Mouse (Mus musculus): ENCODE results near the gene Gipc1.
A peak's percentile ranks its signal among the peaks of the same experiment; 100 is the strongest.

The Gipc1 gene

DNA sequence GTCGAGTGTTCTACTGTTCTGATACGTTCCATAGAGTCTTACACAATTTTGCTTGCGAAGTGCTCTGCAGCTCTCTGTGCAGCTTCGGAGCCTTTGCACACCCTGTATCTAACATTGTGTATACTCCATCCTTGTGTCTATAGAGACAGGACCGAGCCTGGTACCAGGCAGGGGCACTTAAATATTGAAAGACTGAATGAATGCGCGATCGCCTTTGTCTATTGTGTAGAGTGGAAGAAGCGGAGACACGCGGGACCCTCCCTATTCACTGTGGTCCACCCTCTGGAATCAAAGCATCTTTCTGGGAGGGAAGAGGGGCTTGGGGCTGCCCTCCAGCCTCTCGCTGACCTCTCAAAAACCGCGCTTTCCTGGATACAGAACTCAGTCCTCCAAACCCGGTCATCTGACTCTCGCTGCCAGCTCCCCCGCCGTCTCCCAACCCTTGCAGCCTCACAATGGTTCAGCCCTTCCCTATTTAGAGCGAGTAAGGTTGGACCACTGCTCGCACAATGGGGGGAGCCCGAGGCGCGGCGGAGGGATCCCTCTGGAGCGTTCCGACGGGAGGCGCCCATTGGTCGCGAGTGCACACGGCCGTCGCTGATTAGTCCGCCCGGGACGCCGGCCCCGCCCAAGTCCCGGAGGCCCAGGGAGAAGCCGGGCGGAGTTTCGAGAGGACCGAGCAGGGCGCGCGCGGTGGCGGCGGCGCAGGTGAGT is at the start of gene Gipc1:
Gene Gipc1 (plus strand): TSS at position 648 of the 714 bp plus-strand sequence.
- peak; percentile 98 for DNase-seq (ENCODE audit: low read depth)

DNA sequence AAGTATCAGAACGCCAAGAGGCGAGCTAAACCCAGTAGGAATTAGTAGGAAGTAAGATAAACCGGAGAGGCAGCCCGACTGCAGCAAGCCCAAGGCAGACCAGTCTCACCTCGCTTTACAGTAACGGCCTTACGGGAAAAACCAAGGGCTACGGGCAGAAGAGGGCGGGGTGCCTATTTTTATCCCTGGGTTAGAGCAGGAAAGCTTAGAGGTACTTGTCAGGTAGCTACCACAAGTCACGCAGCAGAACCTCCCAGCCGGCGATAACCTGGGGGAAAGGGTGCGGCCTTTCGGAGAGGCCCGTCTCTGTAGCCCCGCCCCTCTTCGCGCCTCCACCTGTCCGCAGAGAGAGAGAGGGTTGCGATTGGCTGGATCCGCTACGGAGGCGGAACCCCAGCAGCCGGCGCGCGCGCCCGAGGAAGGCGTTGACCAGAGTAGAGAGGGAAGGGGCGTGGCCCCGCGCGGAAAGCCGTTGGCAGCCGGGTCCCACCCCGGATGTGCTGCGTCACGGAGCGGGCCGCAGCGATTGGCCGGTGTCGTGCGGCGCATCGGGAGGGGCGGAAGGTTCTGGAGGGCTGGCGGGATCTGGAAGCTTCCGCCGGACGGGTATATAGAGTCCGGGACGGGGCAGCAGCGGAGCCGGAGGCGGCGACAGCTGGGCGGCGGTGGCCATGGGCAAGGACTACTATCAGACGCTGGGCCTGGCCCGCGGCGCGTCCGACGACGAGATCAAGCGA is 44.6 kb upstream of the Gipc1 start, which contains the start of the genes Tecr and Dnajb1:
Gene Tecr (minus strand): TSS at position 311 of the 737 bp plus-strand sequence.
Gene Dnajb1 (plus strand): TSS at position 533 of the 737 bp plus-strand sequence.
- peak; percentile 100 for DNase-seq (ENCODE audit: low read depth)

DNA sequence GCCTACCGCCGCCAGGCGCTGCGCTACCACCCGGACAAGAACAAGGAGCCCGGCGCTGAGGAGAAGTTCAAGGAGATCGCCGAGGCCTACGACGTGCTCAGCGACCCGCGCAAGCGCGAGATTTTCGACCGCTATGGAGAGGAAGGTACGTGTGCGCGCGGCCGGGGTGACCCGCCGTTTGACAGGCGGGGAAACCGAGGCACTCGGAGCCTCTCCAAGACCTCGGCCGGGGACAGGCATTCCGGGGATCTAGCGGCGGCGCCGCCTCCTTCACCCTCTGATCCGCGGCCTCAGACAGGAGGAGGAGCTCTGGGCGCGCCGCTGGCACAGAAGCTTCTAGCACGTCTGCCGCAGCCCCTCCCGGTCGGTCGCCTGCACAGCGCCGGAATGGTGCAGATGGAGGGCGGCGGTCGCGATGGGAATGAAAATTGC is 44.1 kb upstream of the Gipc1 start:
- peak; percentile 87 for DNase-seq (ENCODE audit: low read depth)

DNA sequence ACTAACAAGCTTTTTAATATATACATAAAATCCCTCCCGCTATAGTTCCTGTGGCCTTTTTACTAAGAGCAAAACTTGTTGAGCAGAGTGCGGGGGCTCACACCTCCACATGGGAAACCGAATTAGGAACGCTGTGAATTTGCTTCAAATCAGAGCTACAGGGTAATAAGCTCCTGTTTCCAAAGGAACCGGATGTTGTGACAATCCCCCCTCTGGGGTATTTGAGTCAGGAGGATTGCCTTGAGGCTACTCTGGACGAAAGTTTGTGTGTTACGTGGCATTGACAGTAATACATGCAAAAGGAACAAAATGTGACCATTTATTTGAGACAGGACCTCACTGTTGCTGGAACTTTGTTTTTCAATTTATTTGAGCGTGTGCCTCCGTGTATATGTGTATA is 43.4 kb upstream of the Gipc1 start:
- DNase-seq (ENCODE audit: low read depth): no peak

DNA sequence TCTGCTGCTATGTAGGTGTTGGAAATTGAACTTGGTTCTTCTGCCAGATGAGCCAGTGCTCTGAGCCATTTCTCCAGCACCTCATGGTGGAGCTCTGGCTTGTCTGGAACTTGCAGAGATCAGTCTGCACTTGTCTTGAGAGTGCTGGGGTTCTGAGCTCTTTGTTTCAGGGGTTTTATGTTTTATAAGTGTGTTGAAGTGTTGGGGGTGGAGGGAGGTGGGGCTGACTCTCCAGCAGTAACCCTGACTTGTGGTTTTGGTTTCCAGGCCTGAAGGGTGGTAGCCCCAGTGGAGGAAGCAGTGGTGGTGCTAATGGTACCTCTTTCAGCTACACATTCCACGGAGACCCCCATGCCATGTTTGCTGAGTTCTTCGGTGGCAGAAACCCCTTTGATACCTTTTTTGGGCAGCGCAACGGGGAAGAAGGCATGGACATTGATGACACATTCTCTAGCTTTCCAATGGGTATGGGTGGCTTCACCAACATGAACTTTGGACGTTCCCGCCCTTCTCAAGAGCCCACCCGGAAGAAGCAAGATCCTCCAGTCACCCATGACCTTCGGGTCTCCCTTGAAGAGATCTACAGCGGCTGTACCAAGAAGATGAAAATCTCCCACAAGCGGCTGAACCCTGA is 42.8 kb upstream of the Gipc1 start:
- DNase-seq (ENCODE audit: low read depth): no peak

DNA sequence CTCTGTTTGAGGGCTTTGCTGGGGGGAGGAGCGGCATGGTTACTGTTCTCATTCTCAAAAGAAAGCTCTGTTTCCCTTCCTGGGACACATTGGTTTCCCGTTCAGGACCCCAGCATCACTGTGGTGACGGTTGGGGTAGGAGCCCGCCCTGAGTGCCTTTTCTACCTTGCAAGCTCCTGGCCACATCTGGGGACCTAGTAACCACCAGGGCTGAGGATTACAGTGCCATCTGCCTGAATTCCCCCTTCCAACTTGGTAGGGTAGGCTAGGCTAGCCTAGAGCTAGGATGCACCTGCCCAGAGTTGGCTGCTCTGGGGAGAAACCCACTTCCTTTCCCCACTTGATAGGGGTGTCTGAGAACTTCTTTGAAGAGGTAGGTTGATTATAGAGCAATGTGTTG is 40.6 kb upstream of the Gipc1 start:
- no peak for DNase-seq (ENCODE audit: low read depth)

DNA sequence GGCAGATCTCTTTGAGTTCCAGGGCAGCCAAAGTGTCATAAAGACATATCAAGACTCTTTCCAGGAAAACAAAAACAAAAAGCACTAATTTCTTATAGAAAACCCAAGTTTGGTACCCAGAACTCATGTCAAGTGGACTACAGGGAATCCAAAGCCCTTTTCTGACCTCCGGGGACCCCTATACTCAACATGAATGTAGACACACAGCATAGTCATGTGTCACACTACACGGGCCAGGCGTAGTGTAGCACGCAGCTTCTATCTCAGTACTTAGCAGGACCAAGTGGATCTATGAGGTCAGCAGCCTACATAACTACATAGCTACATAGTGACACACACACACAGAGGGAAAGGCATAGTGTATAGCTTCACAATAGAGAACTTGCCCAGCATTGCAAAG is 38.8 kb upstream of the Gipc1 start:
- no peak for DNase-seq (ENCODE audit: low read depth)

DNA sequence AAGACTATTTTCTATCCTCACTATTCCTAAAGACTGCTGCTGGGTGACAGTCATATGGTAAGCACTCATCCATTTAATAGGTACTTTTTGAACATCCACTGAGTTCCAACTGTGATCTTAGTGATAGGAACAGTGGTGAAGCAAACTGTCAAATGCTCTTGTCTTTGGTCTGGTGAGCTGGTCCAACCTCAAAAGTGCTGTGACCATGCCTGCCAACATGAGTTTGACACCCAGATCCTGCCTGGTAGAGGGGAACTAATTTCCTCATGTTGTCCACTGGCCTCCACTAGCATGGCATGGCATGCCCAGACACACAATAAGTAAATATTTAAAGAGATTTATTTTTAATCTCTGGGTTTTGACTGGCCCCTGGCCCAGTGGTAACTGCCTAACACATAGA is 35.9 kb upstream of the Gipc1 start:
- no peak for DNase-seq (ENCODE audit: low read depth)

DNA sequence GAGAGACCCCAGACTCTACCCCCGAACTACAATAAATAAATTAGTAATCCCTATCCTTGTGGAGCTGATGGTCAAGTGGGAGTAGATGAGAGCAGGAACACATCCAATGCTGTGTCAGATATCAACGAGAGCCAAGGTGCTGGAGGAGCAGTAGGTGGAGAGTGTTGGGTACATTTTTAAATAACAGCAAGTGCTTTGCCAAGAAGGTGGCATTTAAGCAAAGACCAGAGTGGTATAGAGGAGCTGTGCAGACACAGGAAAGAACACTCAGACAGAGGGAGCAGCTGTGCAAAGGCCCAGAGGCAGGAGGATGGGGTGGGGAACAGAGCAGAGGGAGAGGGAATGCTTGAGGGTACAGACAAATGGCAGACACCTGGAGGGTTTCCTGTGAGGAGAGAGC is 35.4 kb upstream of the Gipc1 start:
- no peak for DNase-seq (ENCODE audit: low read depth)

DNA sequence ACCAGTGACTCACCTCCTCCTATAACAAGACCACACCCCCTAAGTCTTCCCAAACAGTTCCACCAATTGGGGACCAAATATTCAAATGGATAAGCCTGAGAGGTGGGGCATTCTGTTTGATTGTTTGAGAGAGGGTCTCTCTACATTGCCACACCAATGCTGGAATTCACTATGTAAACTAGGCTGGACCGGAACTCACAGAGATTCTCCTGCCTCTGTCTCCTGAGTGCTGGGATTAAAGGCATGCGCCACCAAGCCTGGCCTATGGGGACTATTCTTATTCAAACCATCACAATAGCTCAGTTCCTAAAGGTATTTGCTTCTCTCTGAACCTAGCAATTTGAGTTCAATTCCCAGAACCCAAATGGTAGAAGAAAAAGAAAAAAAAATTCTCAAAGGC is 33.9 kb upstream of the Gipc1 start:
- no peak for DNase-seq (ENCODE audit: low read depth)

DNA sequence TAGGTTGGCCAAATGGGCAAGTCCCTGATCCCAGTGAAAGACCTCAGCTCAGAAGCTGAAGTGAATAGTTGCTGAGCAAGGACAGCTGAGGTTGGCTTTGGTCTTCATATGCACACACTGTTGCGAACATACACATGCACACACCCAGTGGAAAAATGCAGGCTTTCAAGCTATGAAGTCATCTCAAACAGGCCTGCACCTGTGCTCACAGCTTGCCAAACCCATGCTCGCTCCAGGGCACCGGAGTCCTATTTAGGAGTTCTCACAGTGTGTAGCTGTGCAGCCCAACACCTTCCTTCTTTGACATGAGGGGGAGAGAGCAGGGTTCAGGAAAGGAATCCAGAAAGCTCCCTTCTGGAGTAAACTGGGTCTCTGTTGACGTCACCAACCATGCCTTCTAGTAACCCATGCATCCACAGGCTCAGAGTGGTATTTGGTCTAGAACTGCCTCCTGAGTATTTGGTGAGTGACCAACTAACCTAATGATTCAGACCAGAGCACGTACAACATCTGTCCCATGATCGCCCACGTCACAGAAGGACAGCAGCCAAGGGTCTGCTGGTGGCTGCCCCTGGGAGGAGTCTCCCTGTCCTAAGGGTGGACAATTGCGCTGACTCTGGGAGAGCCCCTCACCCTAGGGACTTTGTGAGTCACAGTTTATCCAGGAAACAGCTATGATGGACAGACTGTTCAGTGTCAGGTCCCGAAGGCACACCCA is 32.8 kb upstream of the Gipc1 start:
- peak; percentile 49 for DNase-seq (ENCODE audit: low read depth)

DNA sequence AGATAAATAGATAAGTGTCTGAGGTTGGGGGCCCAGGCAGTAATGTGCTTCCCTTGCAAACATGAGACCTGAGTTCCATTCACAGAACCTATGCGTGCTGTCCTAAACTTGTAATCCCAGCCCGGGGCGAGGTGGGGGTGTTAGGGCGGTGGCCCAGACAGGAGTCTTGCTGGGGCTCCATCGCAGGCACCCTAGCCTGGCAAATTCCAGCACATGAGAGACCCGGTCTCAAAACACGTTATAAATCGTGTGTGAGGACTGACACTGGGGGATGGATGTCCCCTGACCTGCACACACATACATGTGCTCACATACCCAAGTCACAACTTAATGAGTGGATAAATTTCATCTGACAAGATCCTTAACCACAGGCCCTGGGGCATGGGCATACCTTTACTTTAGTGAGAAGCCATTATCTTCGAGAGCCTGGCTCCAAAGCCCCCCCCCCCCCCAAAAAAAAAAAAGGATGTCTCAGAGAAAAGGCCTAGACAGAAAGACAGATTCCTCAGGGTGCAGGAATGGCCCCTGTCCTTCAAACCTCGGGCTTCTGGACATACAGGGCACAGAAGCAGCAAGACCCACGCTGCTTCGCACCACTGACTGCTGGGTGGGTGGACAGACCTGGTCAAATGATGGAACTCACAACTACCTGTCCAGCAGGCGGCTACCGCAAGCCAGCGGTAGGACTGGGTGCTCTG is 30.6 kb upstream of the Gipc1 start:
- DNase-seq (ENCODE audit: low read depth): no peak

DNA sequence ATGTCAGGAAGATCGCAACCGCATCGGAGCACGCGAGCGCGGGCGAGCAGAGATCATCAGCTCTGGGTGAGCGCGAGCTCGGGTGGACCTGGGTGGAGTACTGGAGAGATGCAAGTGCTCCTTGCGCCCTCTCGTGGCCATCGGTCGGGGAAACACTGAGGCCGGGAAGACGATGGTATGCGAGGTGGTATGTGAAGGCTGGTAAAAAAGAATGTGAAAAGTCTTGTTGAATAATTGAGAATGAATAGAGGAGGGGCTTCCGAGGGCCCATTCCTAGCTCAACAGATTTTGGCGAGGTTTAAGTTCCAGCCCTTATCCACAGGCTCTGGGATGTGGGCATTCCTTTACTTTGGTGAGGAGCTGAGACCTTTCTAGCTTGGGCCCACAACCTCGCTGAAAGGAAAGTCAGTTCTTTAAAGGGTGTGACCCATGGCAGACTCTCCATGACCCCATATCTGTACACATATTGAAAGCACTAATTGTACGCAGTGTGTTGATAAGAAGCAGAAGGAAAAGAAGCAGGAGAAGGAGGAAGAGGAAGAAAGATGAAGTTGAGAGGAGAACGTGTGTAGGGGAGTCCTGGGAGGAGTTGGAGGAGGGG is 30.0 kb upstream of the Gipc1 start:
- DNase-seq (ENCODE audit: low read depth): peak; percentile 93

DNA sequence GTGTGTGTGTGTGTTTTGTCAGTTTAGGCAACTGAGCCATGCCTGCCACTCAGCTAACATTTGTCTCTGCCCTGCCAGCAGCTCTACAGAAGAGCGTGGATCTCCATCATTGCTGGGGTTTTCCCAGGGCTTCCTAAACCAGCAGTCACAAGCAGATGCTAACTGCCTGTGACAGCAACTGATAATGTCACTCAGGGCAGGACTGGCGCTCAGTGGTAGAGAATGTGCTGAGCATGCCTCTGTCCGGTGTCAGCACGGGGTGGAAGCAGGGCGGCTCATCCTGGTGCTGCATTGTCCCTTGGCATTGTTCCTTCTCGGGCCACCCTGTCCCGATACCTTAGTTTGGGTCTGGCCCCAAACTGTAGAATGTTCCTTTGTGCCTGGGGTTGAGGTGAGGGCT is 28.9 kb upstream of the Gipc1 start:
- no peak for DNase-seq (ENCODE audit: low read depth)

DNA sequence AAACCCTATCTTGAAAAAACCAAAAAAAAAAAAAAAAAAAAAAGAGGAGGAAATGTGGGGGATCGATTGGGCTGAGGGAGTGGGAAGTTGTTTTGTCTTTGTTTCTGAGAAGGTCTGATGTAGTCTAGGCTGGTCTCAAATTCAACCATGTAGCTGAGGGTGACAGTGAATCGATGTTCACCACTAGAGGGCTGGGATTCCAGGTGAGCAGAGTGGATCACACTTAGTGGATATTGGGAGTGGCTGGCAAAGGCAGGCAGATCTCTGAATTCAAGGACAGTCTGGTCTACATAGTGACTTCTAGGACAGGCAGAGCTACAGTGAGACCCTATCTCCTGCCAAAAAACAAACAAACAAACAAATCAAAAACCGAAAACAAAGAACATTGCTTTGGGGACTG is 27.7 kb upstream of the Gipc1 start:
- peak; percentile 53 for DNase-seq (ENCODE audit: low read depth)

DNA sequence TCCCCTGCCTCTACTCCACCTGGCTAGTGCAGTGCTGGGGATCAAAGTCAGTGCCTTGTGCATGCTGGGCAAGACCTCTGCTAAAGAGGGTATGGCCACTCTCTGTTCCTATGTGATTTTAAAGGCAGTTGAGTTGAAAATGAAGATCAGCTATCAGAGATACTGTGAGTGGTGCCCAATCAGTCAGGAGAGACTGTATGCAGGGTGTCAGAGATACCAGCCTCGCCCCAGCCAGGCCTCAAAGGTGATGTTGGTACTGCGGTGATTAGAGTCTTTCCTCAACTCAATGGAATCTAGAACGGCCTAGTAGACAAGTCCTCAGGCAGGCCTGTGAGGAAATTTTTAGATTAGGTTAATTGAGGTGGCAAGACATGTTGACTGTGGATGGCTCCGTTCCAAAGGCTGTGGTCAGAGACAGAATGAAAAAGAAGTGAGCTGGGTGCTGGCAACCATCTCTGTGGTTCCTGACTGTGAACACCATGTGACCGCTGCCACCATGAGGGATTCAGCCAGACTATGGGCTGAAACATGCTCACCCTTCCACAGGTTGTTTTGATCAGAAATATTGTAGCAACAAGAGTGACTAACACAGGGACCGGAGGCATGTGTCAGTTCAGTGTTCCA is 26.7 kb upstream of the Gipc1 start:
- peak; percentile 38 for DNase-seq (ENCODE audit: low read depth)

DNA sequence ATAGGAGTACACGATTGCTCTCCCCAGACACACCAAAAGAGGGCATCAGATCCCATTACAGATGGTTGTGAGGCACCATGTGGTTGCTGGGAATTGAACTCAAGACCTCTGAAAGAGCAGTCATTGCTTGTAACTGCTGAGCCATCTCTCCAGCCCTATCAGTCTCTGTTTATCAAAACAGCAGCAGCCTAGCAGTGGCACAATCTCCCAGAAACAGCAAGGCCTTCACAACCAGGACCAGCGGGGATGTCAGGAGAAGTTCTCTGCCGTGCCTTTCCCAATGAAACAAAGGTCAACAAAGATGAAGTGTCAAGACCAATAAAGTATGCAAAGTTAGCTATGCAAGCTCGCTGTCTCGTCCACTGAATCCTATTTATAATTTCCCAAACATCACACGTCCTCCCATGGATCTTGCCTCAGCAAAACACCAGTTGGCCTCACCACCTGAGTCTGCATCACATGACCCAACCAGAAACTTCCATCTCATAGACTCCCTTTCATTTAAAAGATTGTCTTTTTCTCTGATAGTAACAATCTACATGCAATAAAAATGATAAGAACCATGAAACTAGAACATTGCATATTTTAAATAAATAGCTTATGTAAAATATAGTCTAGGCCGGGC is 20.3 kb upstream of the Gipc1 start:
- no peak for DNase-seq (ENCODE audit: low read depth)

DNA sequence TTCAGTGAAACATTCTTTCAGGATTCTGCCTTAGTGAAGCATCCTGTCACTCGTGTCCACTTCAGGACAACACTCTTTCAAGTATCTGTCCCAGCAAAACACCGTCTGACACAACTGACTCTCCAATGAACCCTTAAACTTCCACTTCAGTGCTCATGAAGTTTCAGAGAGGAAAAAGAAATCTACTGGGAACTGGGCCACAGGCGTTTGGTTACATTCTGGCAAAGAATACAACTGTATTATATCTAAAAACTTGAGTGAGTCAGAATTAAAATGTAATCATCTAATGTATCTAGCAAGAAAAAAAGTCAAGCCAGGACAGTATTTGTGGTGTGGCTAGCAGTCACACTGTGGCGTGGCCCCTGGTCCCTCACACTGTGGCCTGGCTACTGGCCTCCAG is 13.6 kb upstream of the Gipc1 start:
- DNase-seq (ENCODE audit: low read depth): peak; percentile 80

DNA sequence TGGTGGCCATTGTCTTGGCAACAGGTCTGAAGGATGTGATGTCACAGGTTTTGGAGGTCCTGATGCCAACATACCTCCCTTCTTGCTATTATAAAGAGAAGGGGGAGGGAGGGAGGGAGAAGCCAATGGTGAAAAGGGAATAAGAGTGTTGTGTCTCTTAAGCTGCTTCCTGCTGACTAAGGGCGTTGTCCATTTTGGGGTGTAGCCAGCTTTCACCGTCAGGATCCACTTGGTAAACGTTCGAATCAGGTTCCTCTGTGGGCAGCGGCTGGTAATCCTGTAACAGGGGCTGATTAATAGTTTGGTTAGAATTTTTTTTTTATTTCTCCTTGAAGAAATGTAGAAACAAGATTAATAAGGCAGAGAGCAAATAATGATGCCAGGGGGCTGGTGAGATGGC is 12.8 kb upstream of the Gipc1 start:
- no peak for DNase-seq (ENCODE audit: low read depth)

DNA sequence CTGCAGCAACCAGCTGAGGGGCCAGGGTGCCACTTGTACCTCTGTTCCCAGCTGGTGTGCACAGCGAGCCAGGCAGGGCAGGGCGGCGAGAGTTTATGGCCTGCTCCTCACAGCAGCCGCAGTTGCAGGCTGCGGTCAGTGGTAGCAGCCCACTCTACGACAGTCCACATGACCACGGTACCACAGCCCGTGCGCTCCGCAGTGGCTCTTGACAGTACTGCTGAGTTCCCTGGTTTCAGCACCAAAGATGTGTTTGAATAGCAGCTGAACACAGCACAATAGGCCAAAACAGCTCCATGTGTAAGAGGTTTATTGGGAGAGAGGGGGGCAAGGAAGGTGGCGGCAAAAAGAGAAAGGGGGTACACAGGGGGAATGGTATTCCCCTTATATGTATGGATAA is 5.0 kb upstream of the Gipc1 start:
- DNase-seq (ENCODE audit: low read depth): no peak
